Mouse (Mus musculus): ENCODE measurements around the gene Dusp14.

- TF ChIP-seq GATA1 (IDR thresholded peaks at IDR 0.05; ENCODE audit: borderline replicate concordance, low read length) (no peak), FLI1 (IDR thresholded peaks at IDR 0.05; ENCODE audit: low read length) (no peak)
Measured at GRCm38 (mm10) chr11:84090572-84090971, 21.5 kb upstream of the Dusp14 start.

Data from megakaryocyte, embryonic 14.5 days (primary cell).